Mouse (Mus musculus) mouse trophoblast stem cell (cell line): Measurements from ENCODE around the gene Gm21976.

Experiments used
- in situ Hi-C, 2 experiments: fragments of 300-500 bp; cut with MseI, MboI; formaldehyde crosslinking; loops; 2 replicates in 1 of 2; 3 replicates in 1 of 2; pipeline ENCODE4 v1.15.1; 2025

Gm21976 gene

DNA sequence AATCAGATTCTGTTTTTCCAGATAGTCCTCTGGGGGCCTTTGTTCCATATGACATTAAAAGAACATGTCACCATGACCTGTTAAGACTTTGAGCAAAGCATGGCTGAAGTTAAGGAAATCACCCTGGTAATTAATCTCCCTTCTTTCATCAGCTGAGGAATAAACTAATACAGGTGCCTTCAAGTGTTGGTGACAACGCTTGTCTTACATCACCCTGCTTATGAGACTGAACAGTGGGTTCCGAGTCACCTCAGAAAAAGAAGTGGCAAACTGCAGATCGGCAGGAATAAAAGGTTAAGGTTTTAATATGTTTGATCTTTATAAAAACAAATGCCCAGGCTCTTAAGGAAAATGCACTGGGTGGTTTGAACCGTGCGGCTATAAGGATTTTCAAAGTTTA is at the start of gene Gm21976:
TSS of gene Gm21976 (plus strand) at position 202 of the 400 bp plus-strand sequence.
- in situ Hi-C loops = no loop called here

DNA sequence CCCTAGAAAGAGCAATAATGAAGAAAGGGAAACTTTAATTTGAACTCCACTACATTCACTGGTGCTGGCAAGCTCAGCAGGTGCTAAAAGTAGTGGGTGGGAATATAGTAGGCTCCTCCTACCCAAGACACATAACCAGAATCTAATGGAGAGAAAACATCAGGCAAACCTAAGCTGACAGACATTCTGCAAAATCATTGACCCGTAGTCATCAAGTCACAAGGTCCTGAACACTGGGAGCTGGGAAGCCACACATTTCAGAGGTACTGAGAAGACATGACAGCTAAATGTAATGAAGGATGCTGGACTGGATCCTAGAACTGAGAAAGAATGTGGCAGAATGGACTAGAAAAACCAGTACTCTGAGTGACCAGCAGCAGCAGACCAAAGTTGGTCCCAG is 49.2 kb upstream of the Gm21976 start:
- in situ Hi-C loops = no loop called here

DNA sequence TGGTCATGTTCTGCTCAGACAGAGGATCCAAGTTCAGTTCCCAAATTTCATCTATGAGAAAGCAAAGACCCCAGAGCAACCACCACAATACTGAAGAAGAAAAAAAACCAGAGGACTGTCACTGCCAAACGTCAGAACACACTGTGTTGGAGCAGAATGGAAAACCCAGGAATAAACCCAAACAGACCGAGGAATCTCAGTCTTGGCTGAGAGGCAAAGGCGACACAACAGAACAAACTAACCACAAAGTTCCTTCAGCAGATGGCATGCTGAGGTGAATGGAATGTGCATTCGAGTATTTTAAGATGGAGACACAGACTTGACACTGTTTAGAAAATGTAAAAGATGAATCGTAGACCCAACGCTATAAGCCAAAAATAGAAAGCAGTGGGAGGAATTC is 44.2 kb upstream of the Gm21976 start:
- in situ Hi-C loops = loop anchor here in 1 of 2 experiments (5.0 kb wide), 1 partner anchor 203 kb away; no protein-coding TSS in a partner anchor

GRCm38 (mm10) chr13:98239978-98240641 is 39.6 kb upstream of the Gm21976 start:
- in situ Hi-C loops = loop anchor here (5.0 kb wide), 1 partner anchor 208 kb away; no protein-coding TSS in a partner anchor

DNA sequence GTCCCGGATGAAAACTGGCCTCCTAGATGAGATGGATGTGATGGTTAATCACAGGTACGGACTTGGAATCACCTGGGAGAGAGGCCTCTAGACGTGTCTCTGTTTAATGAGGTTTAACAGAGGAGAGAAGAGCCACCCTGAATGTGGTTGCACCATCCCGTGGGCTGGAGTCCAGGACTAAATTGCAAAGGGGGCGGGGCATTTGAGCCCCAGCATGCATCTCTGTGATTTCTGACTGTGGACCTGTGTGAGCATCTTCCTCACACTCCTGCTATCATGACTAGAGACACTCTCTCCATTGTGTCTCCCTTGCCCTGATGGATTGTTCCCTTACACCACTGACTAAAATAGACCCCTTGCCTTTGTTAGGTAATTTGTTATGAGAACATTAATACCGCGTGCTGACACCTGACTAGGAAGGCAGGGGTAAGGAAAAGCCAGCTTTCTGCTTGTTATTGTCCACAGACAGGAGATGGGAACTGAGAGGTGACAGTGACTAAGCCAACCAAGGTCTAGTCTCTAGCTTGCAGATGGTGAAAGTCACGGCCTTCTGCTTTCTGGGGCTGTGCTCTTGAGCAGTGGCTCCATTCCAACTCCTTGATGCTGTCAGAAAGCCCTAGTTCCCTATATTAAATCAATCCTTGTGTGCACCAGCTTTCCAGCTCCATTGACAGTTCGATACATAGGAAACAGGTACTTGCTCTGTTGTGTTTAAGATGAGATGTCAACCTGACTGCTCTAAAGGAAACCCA is 38.0 kb upstream of the Gm21976 start:
- in situ Hi-C loops = loop anchor here in 1 of 2 experiments (5.0 kb wide), 1 partner anchor 209 kb away; no protein-coding TSS in a partner anchor

GRCm38 (mm10) chr13:98244571-98245350 is 34.9 kb upstream of the Gm21976 start:
- in situ Hi-C loops = loop anchor here in 1 of 2 experiments (5.0 kb wide), 1 partner anchor 212 kb away; no protein-coding TSS in a partner anchor

DNA sequence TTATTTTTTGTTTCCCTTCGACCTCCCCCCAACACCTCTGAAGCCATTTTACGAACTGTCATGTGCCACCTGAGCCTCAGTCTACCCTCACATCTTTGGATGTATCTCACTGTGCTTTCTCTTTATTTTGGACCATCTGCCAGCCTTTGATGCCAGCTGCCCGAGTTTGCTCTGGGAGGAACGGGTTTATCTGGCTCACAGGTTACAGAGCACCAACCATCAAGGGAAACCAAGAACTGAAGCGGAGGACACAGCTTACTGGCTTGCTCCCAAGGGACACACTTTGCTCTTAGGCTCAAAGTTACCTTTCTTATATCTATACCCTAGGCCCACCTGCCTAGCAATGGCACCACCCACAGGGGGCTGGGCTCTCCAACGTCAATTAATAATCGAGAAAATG is 34.3 kb upstream of the Gm21976 start:
- in situ Hi-C loops = no loop called here

- in situ Hi-C loops = no loop called here
These were observed 30.1 kb upstream of the Gm21976 start for GRCm38 (mm10) chr13:98249594-98249993.

- in situ Hi-C loops = no loop called here
These were observed 24.8 kb upstream of the Gm21976 start for GRCm38 (mm10) chr13:98254921-98255320.

- in situ Hi-C loops = no loop called here
These were observed 16.8 kb upstream of the Gm21976 start, which contains the start of the genes Utp15 and Ankra2 for GRCm38 (mm10) chr13:98262636-98263457. Gene Utp15 (minus strand): TSS chr13:98263041. Gene Ankra2 (plus strand): TSS chr13:98263074.

DNA sequence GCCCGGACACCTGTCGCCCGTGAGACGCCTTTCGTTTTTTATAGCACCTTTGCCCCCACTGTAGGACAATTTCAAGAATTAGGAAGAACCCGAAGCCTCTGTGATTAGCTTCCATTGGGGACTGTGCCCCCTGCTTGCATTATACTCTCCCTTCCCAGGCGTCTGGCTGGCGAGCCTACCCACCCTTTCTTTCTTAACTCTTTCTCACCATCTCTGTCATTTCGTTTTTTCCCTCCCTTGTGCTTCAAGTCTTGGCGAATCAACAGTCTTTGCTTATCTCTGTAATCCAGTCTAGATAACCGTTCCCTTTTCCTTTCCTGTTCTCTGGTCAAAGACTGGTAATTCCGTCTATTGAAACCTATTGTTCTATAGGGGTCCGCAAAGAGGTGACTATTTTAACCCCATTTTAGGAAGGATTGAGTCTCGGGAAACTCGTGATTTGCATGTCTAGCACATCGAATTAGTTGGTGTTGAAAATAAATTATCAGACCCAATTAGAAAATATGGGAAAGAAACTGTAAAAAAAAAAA is 16.2 kb upstream of the Gm21976 start:
- in situ Hi-C loops = no loop called here

DNA sequence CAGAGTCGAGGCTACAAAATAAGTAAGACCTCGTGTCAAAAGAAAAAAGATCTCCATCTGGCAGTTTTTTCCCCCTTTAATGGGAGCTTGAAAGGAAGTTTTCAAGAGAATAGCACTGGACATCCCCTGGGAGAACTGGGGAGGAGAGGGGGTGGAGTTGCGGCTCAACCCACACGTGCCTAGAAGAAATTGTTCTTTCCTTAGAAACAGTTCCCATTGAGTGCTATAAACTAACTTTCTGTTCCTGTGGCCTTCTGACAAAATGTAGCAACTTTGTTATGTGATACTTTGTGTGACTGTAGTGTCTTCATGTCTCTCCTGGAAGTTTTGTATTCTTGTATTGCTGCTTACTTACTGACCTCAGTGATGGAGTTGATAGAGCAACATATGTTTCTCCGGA is 15.6 kb upstream of the Gm21976 start:
- in situ Hi-C loops = no loop called here

GRCm38 (mm10) chr13:98274023-98274422 is 5.7 kb upstream of the Gm21976 start:
- in situ Hi-C loops = no loop called here

DNA sequence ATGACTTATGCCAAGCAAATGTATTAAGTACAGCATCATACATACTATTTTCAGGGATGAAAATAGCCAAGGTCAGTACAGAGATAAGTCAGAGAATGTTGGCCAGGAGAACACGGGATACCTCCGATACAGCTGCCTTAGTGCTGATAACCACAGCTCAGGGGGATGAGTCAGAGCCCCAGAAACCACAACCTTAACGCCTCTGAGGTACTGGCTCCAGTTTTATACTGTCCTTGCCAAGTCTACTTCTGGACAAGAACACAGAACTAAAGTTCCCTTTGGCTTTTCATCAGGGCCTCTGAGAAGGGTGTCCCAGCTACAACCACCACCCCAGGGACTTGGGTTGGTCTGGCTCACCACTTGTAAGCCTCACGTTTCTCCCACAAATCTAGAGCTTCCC is 4.0 kb upstream of the Gm21976 start:
- in situ Hi-C loops = no loop called here

- in situ Hi-C loops = no loop called here
These were observed 3.4 kb upstream of the Gm21976 start for GRCm38 (mm10) chr13:98276253-98276652.

DNA sequence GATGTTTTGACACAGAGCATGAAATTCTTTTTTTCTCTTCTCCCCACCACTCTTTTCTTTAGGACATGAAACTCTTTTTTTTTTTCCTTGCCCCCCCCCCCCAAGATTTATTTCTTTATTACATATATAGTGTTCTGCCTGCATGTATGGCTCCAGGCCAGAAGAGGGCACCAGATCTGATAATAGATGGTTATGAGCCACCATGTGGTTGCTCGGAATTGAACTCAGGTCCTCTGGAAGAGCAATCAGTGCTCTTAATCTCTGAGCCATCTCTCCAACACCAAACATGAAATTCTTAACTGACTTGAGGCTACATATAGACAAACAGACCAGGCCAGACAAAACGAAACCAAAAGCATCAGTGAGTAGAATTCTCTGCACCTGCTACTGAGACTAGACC is 2.2 kb upstream of the Gm21976 start:
- in situ Hi-C loops = no loop called here

DNA sequence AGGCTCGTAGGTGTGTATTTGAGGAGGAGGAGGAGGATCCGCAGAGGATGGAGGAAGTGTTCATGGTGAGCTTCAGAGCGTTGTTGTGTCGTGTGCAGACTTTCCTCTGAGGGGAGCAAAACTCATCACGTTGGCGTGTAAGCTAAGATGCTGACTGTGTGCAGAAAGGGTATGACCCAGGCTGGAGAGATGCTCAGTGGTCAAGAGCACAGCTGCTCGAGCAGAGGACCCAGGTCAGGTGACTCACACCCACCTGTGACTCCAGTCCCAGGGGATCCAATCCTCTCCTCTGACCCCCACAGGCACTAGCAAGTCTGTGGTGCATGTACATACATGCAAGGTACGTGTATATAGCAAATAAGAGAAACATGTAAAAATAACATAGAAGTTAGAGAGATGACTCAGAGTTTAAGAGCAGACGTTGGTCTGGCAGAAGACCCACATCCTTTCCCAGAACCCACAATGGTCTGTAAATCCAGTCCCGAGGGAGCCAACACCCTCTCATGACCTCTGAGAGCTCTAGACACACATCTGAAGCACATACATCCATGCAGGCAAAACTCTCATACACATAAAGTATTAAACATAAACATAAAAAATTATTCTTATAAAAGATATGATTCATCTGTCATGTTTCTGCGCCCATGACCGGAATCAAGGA is 1.4 kb downstream of the Gm21976 start:
- in situ Hi-C loops = no loop called here

GRCm38 (mm10) chr13:98290719-98291118 is 11.0 kb downstream of the Gm21976 start:
- in situ Hi-C loops = no loop called here

GRCm38 (mm10) chr13:98291712-98292111 is 12.0 kb downstream of the Gm21976 start:
- in situ Hi-C loops = no loop called here

DNA sequence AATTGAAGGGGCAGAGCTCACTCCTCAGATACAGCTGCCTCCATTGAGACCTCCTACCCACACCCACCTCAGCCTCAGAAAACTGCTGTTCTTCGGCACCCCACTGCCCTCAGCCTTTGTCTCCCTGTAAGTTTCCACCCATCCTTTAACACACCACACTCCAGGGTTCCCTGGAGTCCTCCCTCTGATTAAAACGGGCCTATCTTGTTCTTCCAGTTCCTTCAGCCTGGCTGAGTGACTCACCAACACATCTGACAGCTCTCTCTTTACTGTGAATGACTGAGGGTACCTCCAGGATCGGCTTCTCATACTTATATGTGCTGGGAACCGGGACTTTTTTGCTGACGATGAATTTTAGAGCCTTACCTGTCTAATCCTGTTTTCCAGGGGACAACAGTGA is 16.4 kb downstream of the Gm21976 start:
- in situ Hi-C loops = no loop called here
